Mouse (Mus musculus) megakaryocyte, embryonic 14.5 days (primary cell): ENCODE results near the gene Hnrnph3. TPM values are rescaled to one million over a fixed set of nuclear protein-coding genes. Genes with fewer than 3 reads are reported as not detected.
"Not testable (repeated sequence)": the region's sequence is repeated elsewhere in the genome, so short reads cannot be mapped to it uniquely, and the experiment has no call there.

ENCODE experiments used
- H3K27me3 ChIP-seq: replicated peaks from 2 replicates; pipeline ENCODE3; 2012; ENCODE audit warnings: inconsistent platforms
- H3K36me3 ChIP-seq: replicated peaks from 2 replicates; pipeline ENCODE3; 2012; ENCODE audit warnings: low read length, inconsistent platforms, mixed read lengths
- H3K4me1 ChIP-seq: 2 replicates; pipeline ENCODE4 v1.6.1; 2012; ENCODE audit warnings: inconsistent platforms
- H3K4me3 ChIP-seq: replicated peaks from 2 replicates; pipeline ENCODE3; 2012; ENCODE audit warnings: moderate library complexity, mild to moderate bottlenecking, inconsistent platforms
- H3K9me3 ChIP-seq: 2 replicates; pipeline ENCODE4 v1.6.1; 2012; ENCODE audit warnings: inconsistent platforms
- FLI1 ChIP-seq: IDR thresholded peaks from 2 replicates; pipeline ENCODE4 v1.6.1; 2012; ENCODE audit warnings: low read length, inconsistent platforms, mixed read lengths
- GATA1 ChIP-seq: IDR thresholded peaks from 3 replicates; pipeline ENCODE4 v1.6.1; 2012; ENCODE audit warnings: mixed read lengths, low read length, inconsistent platforms, borderline replicate concordance
- polyA plus RNA-seq: library from polyadenylated mRNA; stranded (reverse); fragments of >175 nt; gene quantifications from 2 replicates; pipeline ENCODE4 v1.2.3, GENCODE M21; 2012; ENCODE audit warnings: low replicate concordance; ENCODE audit not compliant: insufficient read depth

Hnrnph3 gene
- polyA plus RNA-seq, 1 experiment, result 18.4 TPM

DNA sequence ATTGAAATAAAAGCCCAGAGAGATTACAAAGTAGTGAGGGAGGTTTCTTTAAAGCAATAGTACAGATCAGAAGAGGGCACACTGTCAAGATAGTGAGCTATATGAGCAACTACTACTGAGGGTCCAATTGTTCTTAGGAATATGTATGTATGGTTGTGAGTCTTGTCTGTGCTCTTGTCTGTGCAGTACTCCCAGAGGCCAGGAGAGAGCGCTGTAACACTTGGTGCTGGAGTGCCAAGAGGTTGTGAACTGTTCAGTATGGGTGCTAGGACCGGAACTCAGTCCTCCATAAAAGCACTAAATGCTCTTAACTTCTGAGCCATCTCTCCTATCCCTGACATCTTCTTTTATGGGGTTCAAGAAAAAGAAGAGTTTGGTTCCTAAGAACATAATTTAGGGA, 30.6 kb upstream of the Hnrnph3 start:
- TF ChIP-seq FLI1, result no peak
- TF ChIP-seq GATA1, result no peak
- no peaks in the 10 kb centered on the region for H3K9me3 ChIP-seq

GRCm38 (mm10) chr10:63054071-63054470, 30.1 kb upstream of the Hnrnph3 start:
- peaks cover 24% of the 10 kb centered on the region for H3K4me1 ChIP-seq
- not testable (repeated sequence) for H3K9me3 ChIP-seq, H3K36me3 ChIP-seq, H3K27me3 ChIP-seq, H3K4me3 ChIP-seq

More for the DNA sequence above, 30.6 kb upstream of the Hnrnph3 start:
- H3K4me1 ChIP-seq, result peaks cover 24% of the 10 kb centered on the region
- peaks cover 5% of the 10 kb centered on the region for H3K27me3 ChIP-seq
- no peaks in the 10 kb centered on the region for H3K36me3 ChIP-seq
- no peak overlapping the region for H3K4me3 ChIP-seq

DNA sequence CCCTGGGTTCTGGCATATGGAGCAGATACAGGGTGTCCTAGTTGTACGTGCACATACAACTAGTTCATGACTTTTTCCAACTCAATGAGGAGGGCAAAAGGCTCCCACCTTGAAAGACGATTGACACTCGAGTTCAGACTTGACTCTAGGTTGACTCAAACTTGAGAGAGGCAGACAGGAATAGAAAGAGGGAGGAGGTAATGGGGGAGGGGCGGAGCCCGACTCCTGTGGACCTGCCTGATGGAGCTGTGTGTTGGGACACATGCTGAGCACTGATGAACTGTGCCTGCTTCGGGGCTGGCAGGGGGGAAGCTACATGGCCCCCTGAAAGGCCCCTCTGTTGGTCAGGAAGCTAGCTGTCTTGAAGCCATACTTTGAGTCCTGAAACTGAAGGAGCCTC, 29.0 kb upstream of the Hnrnph3 start:
- peaks cover 1% of the 10 kb centered on the region for H3K27me3 ChIP-seq
- H3K36me3 ChIP-seq, result no peaks in the 10 kb centered on the region
- peaks cover 24% of the 10 kb centered on the region for H3K4me1 ChIP-seq
- no peaks in the 10 kb centered on the region for H3K9me3 ChIP-seq
- no peak overlapping the region for H3K4me3 ChIP-seq
- no peak for TF ChIP-seq GATA1
- no peak for TF ChIP-seq FLI1

GRCm38 (mm10) chr10:63052011-63052410, 28.0 kb upstream of the Hnrnph3 start:
- H3K36me3 ChIP-seq, result no peaks in the 10 kb centered on the region
- H3K9me3 ChIP-seq, result no peaks in the 10 kb centered on the region
- TF ChIP-seq GATA1, result no peak
- no peak for TF ChIP-seq FLI1
- H3K4me1 ChIP-seq, result peaks cover 24% of the 10 kb centered on the region
- no peaks in the 10 kb centered on the region for H3K27me3 ChIP-seq
- no peak overlapping the region for H3K4me3 ChIP-seq

DNA sequence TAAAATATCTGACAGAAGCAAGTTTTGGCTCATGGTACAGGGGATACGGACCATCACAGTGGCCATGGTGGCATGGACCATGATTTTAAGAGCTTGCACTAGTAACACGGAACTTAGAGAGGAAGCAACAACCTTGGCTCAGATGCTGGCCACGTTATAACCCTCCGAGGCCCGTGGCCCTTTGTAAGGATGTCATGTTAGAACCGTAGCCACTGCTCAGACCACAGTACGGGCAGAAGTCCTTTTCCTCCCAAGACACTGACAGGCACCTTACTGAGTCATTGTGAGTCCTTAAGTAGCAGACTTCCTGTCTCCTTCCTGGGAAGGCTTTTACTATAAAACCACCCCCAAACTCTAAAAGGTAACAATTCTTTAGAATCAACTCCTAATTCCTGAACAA, 27.2 kb upstream of the Hnrnph3 start:
- H3K4me3 ChIP-seq, result no peak overlapping the region
- H3K27me3 ChIP-seq, result no peaks in the 10 kb centered on the region
- no peaks in the 10 kb centered on the region for H3K36me3 ChIP-seq
- peaks cover 24% of the 10 kb centered on the region for H3K4me1 ChIP-seq
- H3K9me3 ChIP-seq, result no peaks in the 10 kb centered on the region
- TF ChIP-seq FLI1 (no peak), GATA1 (no peak)

- TF ChIP-seq FLI1, result no peak
- TF ChIP-seq GATA1, result no peak
- H3K27me3 ChIP-seq, result peaks cover 5% of the 10 kb centered on the region
- peaks cover 24% of the 10 kb centered on the region for H3K4me1 ChIP-seq
- H3K36me3 ChIP-seq, result no peaks in the 10 kb centered on the region
- no peaks in the 10 kb centered on the region for H3K9me3 ChIP-seq
- H3K4me3 ChIP-seq, result no peak overlapping the region
These were observed 25.1 kb upstream of the Hnrnph3 start for GRCm38 (mm10) chr10:63049106-63049505.

DNA sequence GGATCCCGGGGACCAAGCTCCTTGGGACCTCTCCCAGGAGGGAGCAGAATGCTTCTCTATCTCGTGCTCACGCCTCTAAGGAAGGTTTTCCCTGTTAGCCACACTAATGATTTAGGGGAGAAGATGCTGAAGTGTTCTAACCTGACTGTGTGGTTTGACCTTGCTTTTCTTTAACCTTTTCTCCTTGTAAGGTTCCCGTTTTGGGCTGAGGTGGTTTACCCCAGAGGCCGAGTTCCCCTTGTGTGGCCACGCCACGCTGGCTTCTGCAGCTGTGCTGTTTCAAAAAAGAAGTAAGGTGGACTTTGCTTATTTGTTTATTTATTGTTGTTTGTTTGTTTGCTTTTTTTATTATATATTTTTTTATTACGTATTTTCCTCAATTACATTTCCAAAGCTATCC, 23.7 kb upstream of the Hnrnph3 start:
- H3K27me3 ChIP-seq, result peaks cover 5% of the 10 kb centered on the region
- no peak overlapping the region for H3K4me3 ChIP-seq
- peaks cover 16% of the 10 kb centered on the region for H3K4me1 ChIP-seq
- H3K9me3 ChIP-seq, result no peaks in the 10 kb centered on the region
- no peak for TF ChIP-seq GATA1
- no peak for TF ChIP-seq FLI1
- no peaks in the 10 kb centered on the region for H3K36me3 ChIP-seq

DNA sequence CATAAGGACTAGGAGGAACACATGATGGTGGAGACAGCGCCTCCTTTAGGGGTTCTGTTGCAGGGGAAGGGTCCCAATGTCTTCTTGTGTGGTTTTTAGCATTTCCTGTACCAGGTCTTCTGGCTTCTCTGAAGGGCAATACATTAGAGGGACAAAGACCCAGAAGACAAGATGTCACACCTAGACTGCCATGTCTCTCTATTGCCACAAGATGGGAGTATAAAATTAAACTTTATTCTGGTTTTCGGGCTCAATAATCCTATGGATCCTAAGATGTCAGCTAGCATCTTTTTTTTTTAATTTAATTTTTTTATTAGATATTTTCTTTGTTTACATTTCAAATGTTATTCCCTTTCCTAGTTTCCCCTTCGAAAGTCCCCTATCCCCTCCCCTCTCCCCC, 19.1 kb upstream of the Hnrnph3 start:
- TF ChIP-seq FLI1 (no peak), GATA1 (no peak)
- Histone ChIP-seq H3K4me1 (no peaks in the 10 kb centered on the region), H3K4me3 (no peak overlapping the region), H3K36me3 (no peaks in the 10 kb centered on the region), H3K27me3 (peaks cover 5% of the 10 kb centered on the region), H3K9me3 (no peaks in the 10 kb centered on the region)

DNA sequence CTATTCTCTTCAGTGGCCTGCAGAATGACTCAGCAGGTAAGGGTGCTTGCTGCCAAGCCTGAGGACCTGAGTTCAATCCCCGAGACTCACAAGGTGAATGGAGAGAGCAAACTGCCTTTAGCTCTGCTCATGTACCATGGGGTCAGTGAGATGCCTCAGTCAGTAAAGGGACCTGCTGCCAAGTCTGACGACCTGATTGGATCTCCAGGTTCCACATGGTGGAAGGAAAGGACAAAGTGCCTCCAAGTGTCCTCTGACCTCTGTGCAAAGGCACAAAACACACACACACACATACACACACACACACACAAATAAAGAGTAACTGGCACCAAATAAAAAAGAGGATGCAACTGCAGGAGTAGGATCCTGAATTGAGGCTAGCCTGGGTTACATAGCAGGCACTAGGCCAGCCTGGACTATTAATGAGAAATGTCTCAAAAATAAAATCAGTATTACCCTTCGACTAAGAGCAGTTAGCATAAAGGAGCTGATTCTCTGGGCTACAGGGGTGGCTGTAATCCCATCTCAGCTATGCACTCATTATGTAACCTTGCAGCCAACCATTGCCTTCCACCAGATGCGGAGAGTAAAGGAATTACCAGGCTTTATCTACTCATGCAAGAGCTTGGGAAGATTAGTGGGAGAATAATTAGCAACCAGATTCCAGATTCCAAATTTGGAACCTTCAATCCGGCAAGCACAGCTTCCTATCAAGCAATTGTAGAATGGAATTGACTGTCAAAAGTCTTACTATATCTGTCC, 16.0 kb upstream of the Hnrnph3 start:
- H3K4me1 ChIP-seq, result no peaks in the 10 kb centered on the region
- H3K9me3 ChIP-seq, result no peaks in the 10 kb centered on the region
- H3K36me3 ChIP-seq, result no peaks in the 10 kb centered on the region
- no peak for TF ChIP-seq FLI1
- TF ChIP-seq GATA1, result no peak
- H3K27me3 ChIP-seq, result peaks cover 5% of the 10 kb centered on the region
- H3K4me3 ChIP-seq, result no peak overlapping the region

DNA sequence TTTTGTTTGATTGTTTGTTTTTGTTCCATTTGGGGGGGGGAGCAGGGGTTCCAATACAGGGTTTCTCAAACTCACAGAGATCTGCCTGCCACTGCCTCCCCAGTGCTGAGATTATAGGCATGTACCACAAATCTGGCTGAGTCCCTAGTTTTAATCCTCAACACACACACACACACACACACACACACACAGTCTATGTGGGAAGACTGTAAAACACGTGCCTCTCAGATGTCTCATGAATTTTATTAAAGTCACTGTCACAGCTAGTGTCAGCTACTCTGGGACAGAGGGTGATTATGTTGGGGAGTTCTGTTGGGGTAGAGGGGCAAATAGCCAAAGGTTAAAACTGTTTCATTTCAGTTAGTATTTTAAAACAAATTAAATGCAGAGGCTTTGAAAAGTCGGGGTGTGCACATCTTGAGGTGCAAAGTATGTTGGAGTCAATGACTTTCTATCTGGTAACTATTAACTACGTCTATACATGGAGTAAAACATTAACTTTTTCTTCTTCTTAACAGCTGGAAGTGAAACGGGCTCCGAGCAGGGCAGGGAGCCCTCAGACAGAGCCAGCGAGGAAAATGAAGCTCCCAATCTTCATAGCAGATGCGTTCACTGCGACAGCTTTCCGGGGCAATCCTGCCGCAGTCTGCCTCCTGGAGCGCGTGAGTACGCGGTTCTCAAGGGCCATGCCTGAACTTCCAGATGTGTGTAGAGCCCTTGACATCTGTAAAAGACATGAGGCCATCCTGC, 14.7 kb upstream of the Hnrnph3 start:
- H3K4me3 ChIP-seq, result no peak overlapping the region
- H3K9me3 ChIP-seq, result no peaks in the 10 kb centered on the region
- peaks cover 9% of the 10 kb centered on the region for H3K4me1 ChIP-seq
- no peak for TF ChIP-seq GATA1
- TF ChIP-seq FLI1, result no peak
- no peaks in the 10 kb centered on the region for H3K36me3 ChIP-seq
- H3K27me3 ChIP-seq, result peaks cover 4% of the 10 kb centered on the region
